Mouse (Mus musculus) erythroblast, embryonic 14.5 days (primary cell): ENCODE measurements around the gene Atg3. TPM values are rescaled to one million over a fixed set of nuclear protein-coding genes. Genes with fewer than 3 reads are reported as not detected.

Experiments
- H3K27me3 ChIP-seq: 2 replicates; pipeline ENCODE4 v1.6.1; 2012; ENCODE audit warnings: inconsistent platforms; ENCODE audit not compliant: control insufficient read depth
- H3K36me3 ChIP-seq: 2 replicates; pipeline ENCODE4 v1.6.1; 2012; ENCODE audit warnings: mild to moderate bottlenecking, inconsistent platforms; ENCODE audit not compliant: control insufficient read depth
- H3K4me1 ChIP-seq: 2 replicates; pipeline ENCODE4 v1.6.1; 2012; ENCODE audit warnings: inconsistent platforms; ENCODE audit not compliant: control insufficient read depth
- H3K4me3 ChIP-seq: replicated peaks from 2 replicates; pipeline ENCODE3; 2012; ENCODE audit warnings: moderate library complexity, mild to moderate bottlenecking, inconsistent platforms
- H3K9me3 ChIP-seq: 2 replicates; pipeline ENCODE4 v1.6.1; 2012; ENCODE audit warnings: low read length, inconsistent platforms, mixed read lengths; ENCODE audit not compliant: control insufficient read depth
- GATA1 ChIP-seq: IDR thresholded peaks from 2 replicates; pipeline ENCODE4 v1.6.1; 2012; ENCODE audit warnings: low read length, inconsistent platforms, mixed read lengths
- TAL1 ChIP-seq: IDR thresholded peaks from 3 replicates; pipeline ENCODE4 v1.6.1; 2012; ENCODE audit warnings: low read length, inconsistent platforms, mixed read lengths
- polyA plus RNA-seq: library from polyadenylated mRNA; stranded (reverse); fragments of >175 nt; gene quantifications from 2 replicates; pipeline ENCODE4 v1.2.3, GENCODE M21; 2012

Atg3 gene
- 0.54 and 0.65 TPM in 2 replicates for polyA plus RNA-seq

DNA sequence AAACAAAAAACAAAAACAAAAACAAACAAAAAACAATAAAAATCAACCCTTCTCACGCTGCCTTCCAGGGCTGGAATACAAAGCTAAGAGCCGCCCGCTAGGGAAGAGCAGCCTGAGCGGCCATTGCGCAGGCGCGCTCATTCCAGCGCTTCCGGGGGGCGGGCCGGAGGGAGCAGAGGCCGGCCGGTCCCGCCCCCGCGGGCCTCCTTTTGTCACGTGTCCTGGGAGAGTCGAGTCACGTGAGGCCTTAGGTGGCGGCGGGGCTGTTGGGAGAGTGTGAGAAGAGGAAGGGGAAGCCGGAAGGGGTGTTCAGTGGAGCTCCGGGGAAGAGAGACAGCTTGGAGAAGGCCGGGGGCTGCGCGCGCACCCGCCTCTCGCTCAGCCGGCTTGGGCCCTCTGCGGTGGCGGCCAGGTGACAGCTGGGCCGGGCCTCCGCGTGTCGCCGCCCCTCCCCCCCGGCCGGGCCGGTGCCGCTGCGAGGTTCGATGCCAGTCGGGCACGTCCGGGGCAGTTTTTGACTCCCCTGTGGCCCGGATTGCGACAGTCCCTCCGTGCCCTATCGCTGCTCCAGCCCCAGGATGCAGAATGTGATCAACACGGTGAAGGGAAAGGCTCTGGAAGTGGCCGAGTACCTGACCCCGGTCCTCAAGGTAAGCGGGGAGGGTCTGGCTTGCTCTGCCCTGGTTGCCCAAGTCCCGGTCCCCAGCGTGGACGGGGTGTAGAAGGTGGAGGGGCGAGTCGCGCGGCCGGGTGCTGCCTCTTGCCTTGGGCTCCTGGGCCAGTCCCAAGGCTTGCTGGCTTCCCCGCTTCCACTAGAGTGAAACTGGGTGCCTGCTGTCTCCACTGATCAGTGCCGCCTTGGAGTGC, at the start of gene Atg3, which contains the start of gene Slc35a5:
Gene Atg3 (plus strand): TSS at position 264 of the 867 bp plus-strand sequence.
Gene Slc35a5 (minus strand): TSS at position 185 of the 867 bp plus-strand sequence.
- H3K4me1 ChIP-seq: peaks cover 25% of the 10 kb centered on the region
- H3K4me3 ChIP-seq: peak within 1 kb of the TSS; percentile 96
- H3K27me3 ChIP-seq: no peaks in the 10 kb centered on the region
- H3K36me3 ChIP-seq: peaks cover 3% of the 10 kb centered on the region; the same call in 1 of the 2 replicates
- TF ChIP-seq GATA1: no peak
- no peaks in the 10 kb centered on the region for H3K9me3 ChIP-seq

GRCm38 (mm10) chr16:45110498-45110897, 48.1 kb upstream of the Atg3 start:
- Histone ChIP-seq H3K27me3 (no peaks in the 10 kb centered on the region), H3K4me1 (no peaks in the 10 kb centered on the region), H3K4me3 (no peak overlapping the region), H3K9me3 (no peaks in the 10 kb centered on the region), H3K36me3 (no peaks in the 10 kb centered on the region)
- TF ChIP-seq TAL1: no peak
- TF ChIP-seq GATA1: no peak

DNA sequence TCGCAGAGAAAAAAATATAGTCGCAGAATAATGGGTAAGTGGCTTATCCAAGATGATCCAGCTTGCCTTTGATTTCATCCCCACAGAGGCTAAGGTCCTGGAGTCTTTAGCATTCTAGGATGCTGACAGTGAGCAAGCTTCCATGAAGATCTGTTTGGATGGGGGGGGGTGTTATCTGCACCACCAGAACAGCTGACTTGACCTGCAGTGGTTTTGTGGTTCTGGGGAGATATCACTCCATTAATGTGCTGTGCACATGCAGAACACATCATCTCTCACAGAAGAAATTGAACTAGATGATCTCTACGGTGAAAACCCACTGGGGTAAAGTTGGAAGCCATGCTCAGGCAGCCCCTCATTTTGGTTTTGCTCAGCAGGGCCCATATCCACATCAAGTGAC, 41.4 kb upstream of the Atg3 start:
- Histone ChIP-seq H3K36me3 (no peaks in the 10 kb centered on the region), H3K4me3 (no peak overlapping the region), H3K27me3 (no peaks in the 10 kb centered on the region), H3K9me3 (no peaks in the 10 kb centered on the region), H3K4me1 (no peaks in the 10 kb centered on the region)
- TF ChIP-seq TAL1 (no peak), GATA1 (no peak)

- H3K36me3 ChIP-seq: no peaks in the 10 kb centered on the region
- no peaks in the 10 kb centered on the region for H3K9me3 ChIP-seq
- no peaks in the 10 kb centered on the region for H3K4me1 ChIP-seq
- TF ChIP-seq GATA1 (no peak), TAL1 (no peak)
- no peaks in the 10 kb centered on the region for H3K27me3 ChIP-seq
- H3K4me3 ChIP-seq: no peak overlapping the region
These were observed 39.8 kb upstream of the Atg3 start for GRCm38 (mm10) chr16:45118760-45119159.

- H3K4me3 ChIP-seq: no peak overlapping the region
- no peak for TF ChIP-seq GATA1
- no peak for TF ChIP-seq TAL1
- no peaks in the 10 kb centered on the region for H3K4me1 ChIP-seq
- H3K27me3 ChIP-seq: no peaks in the 10 kb centered on the region
- H3K36me3 ChIP-seq: no peaks in the 10 kb centered on the region
- H3K9me3 ChIP-seq: no peaks in the 10 kb centered on the region
These were observed 37.6 kb upstream of the Atg3 start for GRCm38 (mm10) chr16:45120844-45121425.

GRCm38 (mm10) chr16:45122571-45122970, 36.0 kb upstream of the Atg3 start:
- TF ChIP-seq GATA1 (no peak), TAL1 (no peak)
- H3K36me3 ChIP-seq: no peaks in the 10 kb centered on the region

GRCm38 (mm10) chr16:45124230-45125203, 34.1 kb upstream of the Atg3 start:
- Histone ChIP-seq H3K4me3 (no peak overlapping the region), H3K36me3 (no peaks in the 10 kb centered on the region), H3K27me3 (no peaks in the 10 kb centered on the region), H3K4me1 (no peaks in the 10 kb centered on the region), H3K9me3 (no peaks in the 10 kb centered on the region)
- no peak for TF ChIP-seq TAL1
- TF ChIP-seq GATA1: no peak

More at GRCm38 (mm10) chr16:45122571-45122970, 36.0 kb upstream of the Atg3 start:
- H3K4me3 ChIP-seq: no peak overlapping the region
- H3K27me3 ChIP-seq: no peaks in the 10 kb centered on the region
- no peaks in the 10 kb centered on the region for H3K9me3 ChIP-seq
- no peaks in the 10 kb centered on the region for H3K4me1 ChIP-seq

DNA sequence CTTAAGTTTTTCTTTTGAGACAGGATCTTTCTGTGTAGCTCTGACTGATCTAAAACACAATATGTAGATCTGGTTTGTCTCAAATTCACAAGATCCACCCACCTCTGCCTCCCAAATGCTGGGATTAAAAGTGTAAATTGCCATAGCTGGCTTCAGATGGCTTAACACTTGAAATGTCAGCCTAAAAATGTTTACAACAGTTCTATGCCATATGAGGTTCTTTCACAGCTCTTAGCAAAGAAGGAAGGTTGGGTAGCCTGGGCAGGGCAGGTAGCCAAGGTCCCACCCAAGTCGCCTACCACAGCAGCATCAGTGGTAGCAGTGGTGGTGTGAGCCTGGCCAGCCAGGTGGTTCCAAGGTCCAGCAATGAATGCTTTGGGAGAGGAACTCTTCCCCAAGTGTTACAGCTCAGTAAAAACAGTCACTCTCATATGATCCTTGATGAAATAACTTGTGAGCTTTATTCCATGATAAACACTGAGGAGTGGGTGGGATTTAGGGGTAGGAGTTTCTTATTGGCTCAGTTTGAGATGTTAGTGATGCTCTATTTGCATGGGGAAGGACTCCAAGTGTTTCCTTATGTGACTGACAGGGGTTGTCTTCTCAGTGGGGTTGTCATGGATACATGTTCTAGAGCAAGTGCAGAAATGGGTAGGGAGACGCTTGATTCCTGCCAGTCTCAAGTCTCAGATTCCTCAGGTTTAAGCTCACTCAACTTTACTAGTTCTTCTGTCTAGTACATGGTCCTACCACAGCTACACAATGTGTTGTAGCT, 30.5 kb upstream of the Atg3 start:
- Histone ChIP-seq H3K4me3 (no peak overlapping the region), H3K4me1 (no peaks in the 10 kb centered on the region), H3K36me3 (no peaks in the 10 kb centered on the region), H3K27me3 (no peaks in the 10 kb centered on the region), H3K9me3 (no peaks in the 10 kb centered on the region)
- TF ChIP-seq GATA1: no peak
- TF ChIP-seq TAL1: no peak
